Mouse (Mus musculus): Measurements from ENCODE around the gene Angel2. TPM values are rescaled to one million over a fixed set of nuclear protein-coding genes. Genes with fewer than 3 reads are reported as not detected.

Gene Angel2
- polyA plus RNA-seq, 1 experiment from 2014 or later, result 60.3 TPM

DNA sequence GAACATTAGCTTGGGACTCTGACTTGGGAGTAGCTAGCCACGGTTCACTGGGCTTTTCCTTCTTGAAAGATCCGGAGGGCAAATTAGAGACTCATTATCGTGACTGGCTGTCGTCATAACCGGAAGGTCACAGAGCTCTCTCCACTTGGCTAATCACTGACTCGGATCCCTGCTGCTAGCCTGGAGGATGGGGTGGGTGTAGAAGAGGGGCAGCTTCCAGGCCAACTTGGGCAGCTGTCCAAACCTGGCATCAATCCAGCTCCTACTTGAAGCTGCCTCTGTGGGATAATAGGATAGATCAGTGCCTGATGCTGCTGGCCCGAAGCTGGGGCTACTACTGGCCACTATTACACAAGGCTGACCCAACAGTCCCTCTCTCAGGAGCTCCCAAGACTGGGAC lies 70.6 kb downstream of the Angel2 start:
- no peak overlapping the region for H3K4me2 ChIP-seq (ENCODE audit: low read length)
- H3K27me3 ChIP-seq (replicated peaks; ENCODE audit: control insufficient read depth, insufficient read depth, low read length), result no peaks in the 10 kb centered on the region
- H3K4me3 ChIP-seq (replicated peaks; ENCODE audit: low read length), result no peak overlapping the region
- 0 out of 2 replicates have a peak, but pooled peaks cover 3% of the 10 kb centered on the region for H3K4me1 ChIP-seq (replicated peaks; ENCODE audit: control insufficient read depth, insufficient read depth, low read length)
- peaks cover 6% of the 10 kb centered on the region for H3K9me3 ChIP-seq (ENCODE audit: control insufficient read depth, low read length)
- H3K9ac ChIP-seq (replicated peaks; ENCODE audit: low read depth, low read length), result no peak overlapping the region
- H3K36me3 ChIP-seq (ENCODE audit: control insufficient read depth, insufficient read depth), result no peaks in the 10 kb centered on the region
- WGBS, result 38% methylated on average over 7 of the region's 7 CpGs
- H3K27ac ChIP-seq (ENCODE audit: low read length), result no peak overlapping the region
- ATAC-seq, result no peak

DNA sequence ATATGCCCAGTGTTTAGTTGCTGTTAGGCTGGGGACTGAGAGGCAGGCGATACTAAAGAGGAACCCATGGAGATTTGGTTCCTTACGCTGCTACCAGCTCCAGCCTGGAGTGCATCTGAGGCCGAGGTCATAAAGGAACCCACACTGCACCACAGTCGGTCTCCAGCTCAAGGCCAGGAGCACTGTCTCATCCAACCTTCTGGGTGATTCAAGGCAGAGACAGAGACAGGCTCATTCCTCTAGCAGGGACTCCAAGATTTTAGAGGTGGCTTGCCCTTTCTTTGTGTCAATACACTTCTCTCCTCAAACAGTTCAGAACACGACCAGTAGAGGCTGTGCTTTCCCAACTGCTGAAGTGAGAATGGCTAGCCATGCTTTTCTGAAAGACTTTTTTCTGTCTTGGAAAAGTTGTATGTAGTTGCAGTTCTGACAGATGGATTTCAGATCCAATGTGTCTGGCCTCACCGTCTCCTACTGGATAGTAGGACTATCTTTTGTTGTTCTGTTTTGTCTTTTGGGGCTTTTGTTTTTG lies 71.5 kb downstream of the Angel2 start:
- 0 out of 2 replicates have a peak, but pooled peaks cover 3% of the 10 kb centered on the region for H3K4me1 ChIP-seq (replicated peaks; ENCODE audit: control insufficient read depth, insufficient read depth, low read length)
- no peak overlapping the region for H3K4me3 ChIP-seq (replicated peaks; ENCODE audit: low read length)
- no peak overlapping the region for H3K27ac ChIP-seq (ENCODE audit: low read length)
- WGBS, result 72% methylated on average over 6 of the region's 6 CpGs
- H3K27me3 ChIP-seq (replicated peaks; ENCODE audit: control insufficient read depth, insufficient read depth, low read length), result no peaks in the 10 kb centered on the region
- no peaks in the 10 kb centered on the region for H3K36me3 ChIP-seq (ENCODE audit: control insufficient read depth, insufficient read depth)
- no peak overlapping the region for H3K9ac ChIP-seq (replicated peaks; ENCODE audit: low read depth, low read length)
- H3K9me3 ChIP-seq (ENCODE audit: control insufficient read depth, low read length), result peaks cover 6% of the 10 kb centered on the region
- ATAC-seq, result no peak
- H3K4me2 ChIP-seq (ENCODE audit: low read length), result no peak overlapping the region

Other genes starting within 250 kb of the Angel2 start
- 31.9 and 32.7 TPM in 2 replicates for gene Rps6kc1, start 13.3 kb upstream of the Angel2 start, polyA plus RNA-seq (2015; fragmentation: Nextera tagmentation; extraction: Ambion mirVana)
- 99.9 and 109 TPM in 2 replicates for gene Vash2, start 54.2 kb downstream of the Angel2 start, polyA plus RNA-seq (2015; fragmentation: Nextera tagmentation; extraction: Ambion mirVana)
- gene Flvcr1, start 101.0 kb downstream of the Angel2 start, polyA plus RNA-seq (2015; fragmentation: Nextera tagmentation; extraction: Ambion mirVana), result 7.2 and 8.8 TPM in 2 replicates
- not detected in 2 replicates for gene Spata45, start 111.5 kb downstream of the Angel2 start, polyA plus RNA-seq (2015; fragmentation: Nextera tagmentation; extraction: Ambion mirVana)
- gene Tatdn3, start 137.8 kb downstream of the Angel2 start, polyA plus RNA-seq (2015; fragmentation: Nextera tagmentation; extraction: Ambion mirVana), result 12.9 and 13.2 TPM in 2 replicates
- 7.3 and 8.2 TPM in 2 replicates for gene Nsl1, start 137.9 kb downstream of the Angel2 start, polyA plus RNA-seq (2015; fragmentation: Nextera tagmentation; extraction: Ambion mirVana)
- gene Batf3, start 172.7 kb downstream of the Angel2 start, polyA plus RNA-seq (2015; fragmentation: Nextera tagmentation; extraction: Ambion mirVana), result 0.75 and 2.0 TPM in 2 replicates
- not detected in 2 replicates for gene Fam71a, start 239.7 kb downstream of the Angel2 start, polyA plus RNA-seq (2015; fragmentation: Nextera tagmentation; extraction: Ambion mirVana)